Mouse (Mus musculus) small intestine, adult 2 months (tissue): ENCODE data around the gene Ppp2r5c. TPM values are rescaled to one million over a fixed set of nuclear protein-coding genes. Genes with fewer than 3 reads are reported as not detected.
A peak's percentile ranks its signal among the peaks of the same experiment; 100 is the strongest.

Source experiments
- H3K27ac ChIP-seq: fragments of 200-500 bp; 2 replicates; pipeline ENCODE4 v1.5.1; 2012; ENCODE audit warnings: low read depth, low read length, control low read depth, inconsistent platforms; ENCODE audit not compliant: insufficient read depth
- H3K27me3 ChIP-seq: fragments of 200-500 bp; 2 replicates; pipeline ENCODE4 v1.6.1; 2012; ENCODE audit warnings: mild to moderate bottlenecking, moderate library complexity, low read length, inconsistent platforms; ENCODE audit not compliant: control insufficient read depth, insufficient read depth
- H3K36me3 ChIP-seq: fragments of 200-500 bp; 2 replicates; pipeline ENCODE4 v1.6.1; 2012; ENCODE audit warnings: mild to moderate bottlenecking, low read length, control low read depth, inconsistent platforms; ENCODE audit not compliant: control insufficient read depth, insufficient read depth
- H3K4me1 ChIP-seq: fragments of 200-500 bp; 2 replicates; pipeline ENCODE4 v1.6.1; 2012; ENCODE audit warnings: low read length, inconsistent platforms, mixed read lengths; ENCODE audit not compliant: control insufficient read depth, insufficient read depth, insufficient read length
- H3K4me3 ChIP-seq: fragments of 200-500 bp; 2 replicates; pipeline ENCODE4 v1.5.1; 2012; ENCODE audit warnings: low read depth, mild to moderate bottlenecking, control low read depth, inconsistent platforms, low read length, moderate library complexity
- CTCF ChIP-seq: fragments of 200-500 bp; IDR thresholded peaks from 2 replicates; pipeline ENCODE4 v1.5.1; 2012; ENCODE audit warnings: low read depth, mild to moderate bottlenecking, control low read depth, inconsistent platforms, low read length, moderate library complexity, mixed read lengths; ENCODE audit not compliant: insufficient replicate concordance, insufficient read length; ENCODE audit errors: extremely low read depth
- POLR2A ChIP-seq: fragments of 200-500 bp; IDR thresholded peaks from 2 replicates; pipeline ENCODE4 v1.6.1; 2012; ENCODE audit warnings: low read depth, mild to moderate bottlenecking, control low read depth, inconsistent platforms, low read length, moderate library complexity
- WGBS: fragments of 180-500 bp; shearing (Covaris S2); methylation state at CpG from one replicate; pipeline ENCODE4 v1.1.7; 2018; 5-methylcytosine and 5-hydroxymethylcytosine counted together
- polyA plus RNA-seq: library from polyadenylated mRNA; depleted of rRNA; stranded (reverse); fragments of >200 nt; gene quantifications from 2 replicates; pipeline ENCODE4 v1.2.3, GENCODE M21; 2012

Ppp2r5c gene
- polyA plus RNA-seq, 1 experiment, result 19.3 TPM

- WGBS, result 48% methylated on average over 2 of the region's 2 CpGs
Measured at GRCm38 (mm10) chr12:110442238-110442637, 4.7 kb upstream of the Ppp2r5c start.

GRCm38 (mm10) chr12:110444530-110444929 is 2.4 kb upstream of the Ppp2r5c start:
- Histone ChIP-seq H3K4me3 (peak overlapping the region; percentile 38; the same call in 1 of the 2 replicates), H3K36me3 (peaks cover 2% of the 10 kb centered on the region; the same call in 1 of the 2 replicates), H3K27ac (peak overlapping the region; percentile 96), H3K4me1 (peaks cover 34% of the 10 kb centered on the region; the same call in 1 of the 2 replicates), H3K27me3 (no peaks in the 10 kb centered on the region)
- TF ChIP-seq CTCF (no peak), POLR2A (peak; percentile 73; the same call in 1 of the 2 replicates)
- 29% methylated on average over 5 of the region's 5 CpGs for WGBS

More at GRCm38 (mm10) chr12:110442238-110442637, 4.7 kb upstream of the Ppp2r5c start:
- H3K27me3 ChIP-seq, result no peaks in the 10 kb centered on the region
- H3K36me3 ChIP-seq, result no peaks in the 10 kb centered on the region
- H3K4me1 ChIP-seq, result peaks cover 43% of the 10 kb centered on the region; the same call in 1 of the 2 replicates
- no peak overlapping the region for H3K4me3 ChIP-seq
- TF ChIP-seq CTCF (no peak), POLR2A (no peak)
- peak overlapping the region; percentile 96 for H3K27ac ChIP-seq

GRCm38 (mm10) chr12:110445775-110446174 is 1.1 kb upstream of the Ppp2r5c start:
- 30% methylated on average over 7 of the region's 7 CpGs for WGBS
- H3K27ac ChIP-seq, result peak overlapping the region; percentile 99
- TF ChIP-seq POLR2A (no peak), CTCF (no peak)
- peaks cover 34% of the 10 kb centered on the region; the same call in 1 of the 2 replicates for H3K4me1 ChIP-seq
- peaks cover 11% of the 10 kb centered on the region for H3K36me3 ChIP-seq
- H3K4me3 ChIP-seq, result peak overlapping the region; percentile 74
- no peaks in the 10 kb centered on the region for H3K27me3 ChIP-seq

GRCm38 (mm10) chr12:110447306-110447705 is 386 bp downstream of the Ppp2r5c start:
- peaks cover 28% of the 10 kb centered on the region; the same call in 1 of the 2 replicates for H3K4me1 ChIP-seq
- H3K4me3 ChIP-seq, result peak overlapping the region; percentile 72
- peaks cover 16% of the 10 kb centered on the region for H3K36me3 ChIP-seq
- no peak for TF ChIP-seq POLR2A
- no peak for TF ChIP-seq CTCF
- peak overlapping the region; percentile 7; the same call in 1 of the 2 replicates for H3K27ac ChIP-seq
- no peaks in the 10 kb centered on the region for H3K27me3 ChIP-seq
- WGBS, result 1% methylated on average over 37 of the region's 39 CpGs

- H3K27ac ChIP-seq, result no peak overlapping the region
- WGBS, result 94% methylated on average over 10 of the region's 10 CpGs
- H3K36me3 ChIP-seq, result peaks cover 16% of the 10 kb centered on the region
- peaks cover 17% of the 10 kb centered on the region; the same call in 1 of the 2 replicates for H3K4me1 ChIP-seq
- no peaks in the 10 kb centered on the region for H3K27me3 ChIP-seq
- H3K4me3 ChIP-seq, result no peak overlapping the region
- TF ChIP-seq CTCF, result no peak
- TF ChIP-seq POLR2A, result no peak
Measured at GRCm38 (mm10) chr12:110448767-110449166, 1.8 kb downstream of the Ppp2r5c start.

- peaks cover 16% of the 10 kb centered on the region for H3K36me3 ChIP-seq
- no peaks in the 10 kb centered on the region for H3K27me3 ChIP-seq
- TF ChIP-seq POLR2A (no peak), CTCF (peak; percentile 78; the same call in 1 of the 2 replicates)
- 0 out of 2 replicates have a peak, but pooled peaks cover 4% of the 10 kb centered on the region for H3K4me1 ChIP-seq
- H3K4me3 ChIP-seq, result no peak overlapping the region
- WGBS, result 13% methylated on average over 5 of the region's 5 CpGs
- H3K27ac ChIP-seq, result no peak overlapping the region
Measured at GRCm38 (mm10) chr12:110454223-110454622, 7.3 kb downstream of the Ppp2r5c start.

- WGBS, result 86% methylated on average over 7 of the region's 7 CpGs
- TF ChIP-seq POLR2A (no peak), CTCF (no peak)
- Histone ChIP-seq H3K27ac (no peak overlapping the region), H3K4me1 (0 out of 2 replicates have a peak, but pooled peaks cover 4% of the 10 kb centered on the region), H3K36me3 (peaks cover 3% of the 10 kb centered on the region; the same call in 1 of the 2 replicates), H3K27me3 (no peaks in the 10 kb centered on the region), H3K4me3 (no peak overlapping the region)
Measured at GRCm38 (mm10) chr12:110456024-110456423, 9.1 kb downstream of the Ppp2r5c start.
